Mouse (Mus musculus): ENCODE measurements around the gene Prr19. TPM values are rescaled to one million over a fixed set of nuclear protein-coding genes. Genes with fewer than 3 reads are reported as not detected.

Prr19 gene
- polyA plus RNA-seq, 1 experiment from 2014 or later = 3.1 TPM

DNA sequence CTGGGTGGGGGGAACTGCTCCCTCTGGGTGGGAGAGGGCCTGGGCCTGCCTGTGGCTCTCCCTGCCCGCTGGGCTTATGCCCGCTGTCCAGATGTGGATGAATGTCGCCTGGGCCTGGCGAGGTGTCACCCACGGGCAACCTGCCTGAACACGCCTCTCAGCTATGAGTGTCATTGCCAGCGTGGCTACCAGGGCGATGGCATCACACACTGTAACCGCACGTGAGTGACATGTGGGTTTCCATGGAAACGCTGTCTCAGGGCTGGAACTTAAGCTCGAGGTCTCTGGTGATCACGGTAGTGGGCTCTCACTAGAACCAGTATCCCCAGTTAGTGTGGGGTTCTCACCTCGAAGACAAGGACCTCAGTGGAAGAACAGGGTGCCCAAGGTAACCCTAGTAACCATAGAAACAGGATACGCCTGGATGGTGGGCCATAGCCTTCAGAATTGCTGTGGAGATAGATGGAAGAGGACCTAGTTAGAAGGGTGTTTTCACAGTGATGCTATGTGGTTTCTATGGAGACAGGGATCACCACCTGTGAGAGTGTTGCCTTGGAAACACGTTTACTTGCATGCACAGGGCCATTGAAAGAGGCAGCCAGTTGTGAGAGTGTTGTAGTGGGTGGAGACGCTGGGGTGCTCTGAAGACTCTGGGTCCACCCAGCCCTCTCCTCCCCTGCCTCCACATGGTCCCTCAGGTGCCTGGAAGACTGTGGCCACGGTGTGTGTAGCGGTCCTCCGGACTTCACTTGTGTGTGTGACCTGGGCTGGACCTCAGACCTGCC lies 40.0 kb downstream of the Prr19 start:
- Histone ChIP-seq H3K4me3 (replicated peaks) (no peak overlapping the region), H3K27ac (no peak overlapping the region), H3K9me3 (no peaks in the 10 kb centered on the region), H3K27me3 (no peaks in the 10 kb centered on the region), H3K4me1 (replicated peaks) (peaks cover 7% of the 10 kb centered on the region), H3K9ac (replicated peaks) (no peak overlapping the region), H3K4me2 (replicated peaks) (no peak overlapping the region), H3K36me3 (peaks cover 80% of the 10 kb centered on the region)
- 69% methylated on average over 19 of the region's 20 CpGs for WGBS
- peak; percentile 65 for ATAC-seq

DNA sequence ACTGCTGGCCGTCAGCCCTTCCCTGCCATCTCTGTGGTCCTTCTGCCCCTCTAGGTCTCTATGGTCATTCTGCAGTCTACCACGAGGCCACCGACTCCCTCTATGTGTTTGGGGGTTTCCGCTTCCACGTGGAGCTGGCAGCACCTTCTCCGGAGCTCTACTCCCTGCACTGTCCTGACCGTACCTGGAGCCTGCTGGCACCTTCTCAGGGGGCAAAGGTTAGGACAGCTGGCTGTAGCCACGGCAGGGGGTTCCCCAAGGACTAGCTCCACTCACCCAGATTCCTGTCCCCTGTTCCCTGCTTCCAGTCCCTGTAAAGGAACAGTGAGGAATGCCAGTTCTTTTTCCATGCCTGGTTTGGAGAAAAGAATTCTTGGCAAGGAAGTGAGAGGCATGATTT lies 47.6 kb downstream of the Prr19 start:
- no peak for ATAC-seq
- 84% methylated on average over 8 of the region's 8 CpGs for WGBS
- Histone ChIP-seq H3K27ac (no peak overlapping the region), H3K4me3 (replicated peaks) (no peak overlapping the region), H3K36me3 (peaks cover 95% of the 10 kb centered on the region), H3K4me1 (replicated peaks) (no peaks in the 10 kb centered on the region), H3K4me2 (replicated peaks) (no peak overlapping the region), H3K27me3 (no peaks in the 10 kb centered on the region), H3K9me3 (peaks cover 7% of the 10 kb centered on the region; the same call in 1 of the 2 replicates), H3K9ac (replicated peaks) (no peak overlapping the region)

Other genes starting within 250 kb of the Prr19 start
- 14.0 and 19.4 TPM in 2 replicates for gene Grik5, start 229.1 kb upstream of the Prr19 start, polyA plus RNA-seq (2015; fragmentation: Nextera tagmentation; extraction: Ambion mirVana)
- gene Zfp574, start 228.8 kb upstream of the Prr19 start, polyA plus RNA-seq (2015; fragmentation: Nextera tagmentation; extraction: Ambion mirVana) = 36.1 and 36.4 TPM in 2 replicates
- gene Pou2f2, start 121.7 kb upstream of the Prr19 start, polyA plus RNA-seq (2015; fragmentation: Nextera tagmentation; extraction: Ambion mirVana) = 56.2 and 62.0 TPM in 2 replicates
- 12.5 and 13.3 TPM in 2 replicates for gene Dedd2, start 80.8 kb upstream of the Prr19 start, polyA plus RNA-seq (2015; fragmentation: Nextera tagmentation; extraction: Ambion mirVana)
- 2.2 and 2.6 TPM in 2 replicates for gene Zfp526, start 80.0 kb upstream of the Prr19 start, polyA plus RNA-seq (2015; fragmentation: Nextera tagmentation; extraction: Ambion mirVana)
- 13.7 and 15.9 TPM in 2 replicates for gene Gsk3a, start 63.6 kb upstream of the Prr19 start, polyA plus RNA-seq (2015; fragmentation: Nextera tagmentation; extraction: Ambion mirVana)
- gene Erf, start 50.6 kb upstream of the Prr19 start, polyA plus RNA-seq (2015; fragmentation: Nextera tagmentation; extraction: Ambion mirVana) = 4.4 and 5.7 TPM in 2 replicates
- gene Cic, start 33.7 kb upstream of the Prr19 start, polyA plus RNA-seq (2015; fragmentation: Nextera tagmentation; extraction: Ambion mirVana) = 37.6 and 44.2 TPM in 2 replicates
- 665 and 668 TPM in 2 replicates for gene Pafah1b3, start 3.4 kb upstream of the Prr19 start, polyA plus RNA-seq (2015; fragmentation: Nextera tagmentation; extraction: Ambion mirVana)
- 41.1 and 47.1 TPM in 2 replicates for gene Tmem145, start 4.7 kb downstream of the Prr19 start, polyA plus RNA-seq (2015; fragmentation: Nextera tagmentation; extraction: Ambion mirVana)
- 18.9 and 19.8 TPM in 2 replicates for gene Megf8, start 15.8 kb downstream of the Prr19 start, polyA plus RNA-seq (2015; fragmentation: Nextera tagmentation; extraction: Ambion mirVana)
- gene Cnfn, start 68.3 kb downstream of the Prr19 start, polyA plus RNA-seq (2015; fragmentation: Nextera tagmentation; extraction: Ambion mirVana) = 0.32 TPM in 1 of 2 replicates, not detected in the other
- gene Lipe, start 97.3 kb downstream of the Prr19 start, polyA plus RNA-seq (2015; fragmentation: Nextera tagmentation; extraction: Ambion mirVana) = 8.4 and 9.9 TPM in 2 replicates
- gene Cxcl17, start 111.5 kb downstream of the Prr19 start, polyA plus RNA-seq (2015; fragmentation: Nextera tagmentation; extraction: Ambion mirVana) = 0.51 and 0.73 TPM in 2 replicates
- 0.34 and 0.43 TPM in 2 replicates for gene Ceacam1, start 176.2 kb downstream of the Prr19 start, polyA plus RNA-seq (2015; fragmentation: Nextera tagmentation; extraction: Ambion mirVana)
- not detected in 2 replicates for gene Ceacam2, start 238.4 kb downstream of the Prr19 start, polyA plus RNA-seq (2015; fragmentation: Nextera tagmentation; extraction: Ambion mirVana)

All from midbrain, embryonic 13.5 days (tissue).